Mouse (Mus musculus) neutrophil, adult 59 days (primary cell): ENCODE measurements around the gene Cep89. TPM values are rescaled to one million over a fixed set of nuclear protein-coding genes. Genes with fewer than 3 reads are reported as not detected.

ENCODE experiments used
- total RNA-seq, 2 experiments: library from RNA; stranded (reverse); gene quantifications; 1 replicate in 1 of 2; 2 replicates in 1 of 2; pipeline ENCODE4 v1.2.4; 2023

The Cep89 gene
- total RNA-seq, result 1 to 10 TPM; 7.0 to 9.7 TPM

GRCm38 (mm10) chr7:35396542-35397168 is at the start of gene Cep89, which contains the start of gene Faap24:
Gene Cep89, plus strand, starts transcription at chr7:35397035.
Gene Faap24, minus strand, starts transcription at chr7:35396836.

DNA sequence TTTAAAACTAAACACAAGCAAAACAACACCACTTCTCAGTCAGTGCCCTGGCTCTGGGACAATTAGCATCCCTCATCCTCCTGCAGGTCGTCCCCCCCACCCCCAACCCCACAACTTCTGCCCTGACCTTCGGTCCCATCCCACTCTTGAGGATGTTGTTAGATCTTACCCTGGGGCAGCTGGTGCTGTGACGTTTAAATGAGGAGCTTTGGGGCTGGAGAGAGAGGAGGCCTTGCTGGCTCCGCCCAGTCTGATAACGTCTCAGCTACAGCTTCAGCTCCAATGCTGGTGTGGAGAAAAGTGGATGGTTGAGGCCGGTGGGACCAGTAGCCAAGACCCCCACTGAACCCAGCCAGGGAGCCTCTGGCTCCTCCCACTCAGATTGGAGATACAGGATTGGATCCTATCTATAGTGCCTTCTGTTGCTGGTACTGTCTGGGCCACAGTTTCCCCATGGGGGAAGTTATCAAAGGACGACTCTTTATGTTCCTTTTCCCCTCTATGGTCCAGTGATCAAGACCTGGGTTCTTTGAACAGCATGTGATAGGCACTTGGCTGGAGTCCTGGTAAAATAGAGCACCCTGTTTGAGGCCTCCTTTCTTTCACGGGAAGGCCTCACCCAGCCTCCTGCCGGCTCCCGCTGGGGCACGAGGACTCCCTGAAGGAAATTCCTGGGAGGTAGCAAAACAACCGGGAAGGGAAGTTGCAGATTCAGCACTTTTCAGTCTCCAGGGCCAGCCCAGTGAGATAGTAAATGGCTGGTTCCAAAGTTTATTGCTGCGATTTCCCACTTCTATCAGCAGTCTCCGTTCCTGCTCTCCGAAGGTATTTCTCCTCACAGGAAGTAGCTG is 51.4 kb downstream of the Cep89 start, which contains the start of gene Slc7a9:
TSS of gene Slc7a9 (plus strand) at position 801 of the 851 bp plus-strand sequence.

Other genes with a start within 250 kb of the Cep89 start
- not detected for gene Slc7a10, start 210.7 kb upstream of the Cep89 start, total RNA-seq
- not detected for gene Lrp3, start 181.5 kb upstream of the Cep89 start, total RNA-seq
- gene Gpatch1, start 78.6 kb upstream of the Cep89 start, total RNA-seq, result 1 to 10 TPM; 4.9 to 7.1 TPM
- under 1 TPM in 1 of 2 experiments, not detected in 1; 0.38 TPM for gene Rhpn2, start 62.9 kb upstream of the Cep89 start, total RNA-seq
- 1 to 10 TPM; 8.3 to 8.6 TPM for gene Faap24, start 199 bp upstream of the Cep89 start, total RNA-seq
- not detected for gene Slc7a9, start 51.8 kb downstream of the Cep89 start, total RNA-seq
- gene Tdrd12, start 140.7 kb downstream of the Cep89 start, total RNA-seq, result not detected
- gene Nudt19, start 159.3 kb downstream of the Cep89 start, total RNA-seq, result 10 to 100 TPM; 11.4 to 15.4 TPM
- under 1 TPM; 0.20 to 0.36 TPM for gene Rgs9bp, start 188.5 kb downstream of the Cep89 start, total RNA-seq
- gene Ankrd27, start 189.2 kb downstream of the Cep89 start, total RNA-seq, result 10 to 100 TPM; 31.6 to 31.7 TPM